Mouse (Mus musculus): ENCODE data around the gene Tbc1d21.

Tbc1d21 gene

DNA sequence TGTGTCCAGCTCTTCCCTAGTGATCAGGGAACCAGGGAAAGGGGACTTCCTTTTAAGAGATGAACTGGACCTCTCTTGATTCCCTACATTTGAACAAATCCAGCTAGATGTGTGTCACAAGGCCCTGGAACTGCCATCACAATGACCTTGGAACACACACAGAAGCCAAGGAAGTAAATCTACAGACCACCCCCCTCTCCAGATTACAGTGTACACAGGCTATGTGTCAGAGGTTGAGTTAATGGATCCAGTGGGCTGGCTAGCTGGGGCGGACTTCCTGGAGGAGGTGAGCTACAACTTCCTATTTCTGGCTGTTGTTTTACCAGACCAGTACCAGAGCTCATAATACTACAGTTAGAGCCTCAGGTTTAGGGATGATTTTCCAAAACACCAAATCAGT, at the start of gene Tbc1d21:
Tbc1d21 (minus strand) TSS at position 101 of the 400 bp plus-strand sequence.
- no peak for DNase-seq (ENCODE audit: low read depth, low spot score)

DNA sequence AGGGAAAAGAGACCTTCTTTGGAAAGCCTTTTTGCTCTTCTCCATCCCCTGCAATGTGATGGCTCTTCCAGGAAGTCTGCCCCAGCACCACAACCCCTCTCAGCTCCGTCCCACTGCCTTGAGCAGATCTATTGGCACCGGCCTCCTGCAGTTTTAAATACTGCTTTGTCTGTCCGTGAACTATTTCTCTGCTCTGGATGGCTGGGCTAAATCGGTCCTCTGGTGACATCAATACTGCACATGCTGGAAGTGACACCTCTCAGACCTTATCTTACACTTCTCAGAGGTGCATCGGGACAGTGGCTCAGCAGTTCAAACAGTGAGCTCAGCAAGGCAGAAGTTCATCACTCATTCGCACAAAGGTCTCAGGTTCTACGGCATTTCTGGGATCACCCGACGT, 41.3 kb upstream of the Tbc1d21 start:
- DNase-seq (ENCODE audit: low read depth, low spot score): no peak

DNA sequence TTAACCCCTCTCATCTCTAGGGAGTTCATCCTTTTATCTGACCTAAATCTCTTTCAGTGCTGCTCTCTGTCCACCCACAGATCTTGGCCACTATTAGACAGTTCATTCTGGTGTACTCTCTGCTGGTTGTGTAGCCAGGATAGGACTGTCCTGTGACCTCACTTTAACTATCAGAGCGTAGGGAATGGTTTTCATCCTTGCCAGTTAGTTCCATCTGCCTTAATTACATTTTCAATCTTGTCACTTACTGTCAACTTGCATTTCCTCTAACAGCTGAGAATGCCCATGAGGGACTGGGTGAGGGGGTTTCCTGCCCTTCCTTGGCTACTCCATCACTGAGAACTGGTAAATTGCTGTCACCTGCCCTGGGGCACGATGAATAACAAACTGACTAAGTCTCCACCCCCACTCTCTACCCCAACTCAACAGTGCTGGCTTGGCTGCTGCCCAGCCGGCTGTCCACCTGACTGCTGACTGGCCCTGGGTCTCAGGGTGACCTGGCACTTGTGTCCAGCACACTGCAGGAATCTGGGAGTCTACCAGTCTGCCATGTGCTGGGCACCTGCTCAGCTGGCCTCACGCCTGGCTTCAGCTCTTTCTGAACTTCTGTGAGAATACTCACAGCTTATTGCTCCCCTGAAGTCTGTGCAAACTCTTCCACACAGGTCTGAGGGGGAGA, 39.9 kb upstream of the Tbc1d21 start:
- no peak for DNase-seq (ENCODE audit: low read depth, low spot score)

DNA sequence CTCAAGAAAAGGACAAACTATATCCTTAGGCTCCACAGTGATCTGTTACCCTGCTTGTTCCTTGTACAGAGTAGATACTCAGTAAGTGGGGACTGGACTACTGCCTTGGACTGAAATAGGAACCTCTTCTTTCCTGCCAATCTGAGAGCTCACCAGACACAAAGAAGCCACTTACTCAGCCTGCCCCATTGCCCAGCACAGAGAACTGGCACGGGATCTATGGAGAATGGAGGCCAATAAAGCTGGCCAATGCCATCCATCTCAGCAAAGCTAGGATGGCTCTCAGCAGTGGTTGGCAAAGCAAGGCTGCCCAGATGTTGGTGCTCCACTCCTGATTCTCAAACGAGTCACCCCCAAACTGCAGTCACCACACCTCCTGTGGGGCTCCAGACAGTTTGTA, 39.0 kb upstream of the Tbc1d21 start:
- DNase-seq (ENCODE audit: low read depth, low spot score): no peak

DNA sequence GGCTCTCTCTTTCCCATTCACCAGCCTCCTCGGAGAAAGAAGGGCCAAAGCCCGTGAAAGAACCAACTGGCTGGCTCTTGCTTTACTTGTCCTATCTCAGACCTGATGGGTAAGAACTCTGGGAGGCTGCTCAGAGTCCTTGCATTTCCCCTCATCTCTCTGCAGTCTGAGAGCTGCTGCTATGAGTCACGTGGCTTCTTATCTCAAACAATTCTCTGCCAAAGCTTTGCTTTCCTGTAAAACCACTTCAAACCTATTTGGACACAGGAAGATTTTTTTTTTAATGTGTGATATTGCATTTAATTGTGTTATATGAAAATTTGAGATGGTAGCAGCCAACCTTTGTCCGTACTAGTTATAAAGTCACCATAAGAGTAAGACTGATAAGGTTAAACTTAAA, 34.2 kb upstream of the Tbc1d21 start:
- DNase-seq (ENCODE audit: low read depth, low spot score): no peak

DNA sequence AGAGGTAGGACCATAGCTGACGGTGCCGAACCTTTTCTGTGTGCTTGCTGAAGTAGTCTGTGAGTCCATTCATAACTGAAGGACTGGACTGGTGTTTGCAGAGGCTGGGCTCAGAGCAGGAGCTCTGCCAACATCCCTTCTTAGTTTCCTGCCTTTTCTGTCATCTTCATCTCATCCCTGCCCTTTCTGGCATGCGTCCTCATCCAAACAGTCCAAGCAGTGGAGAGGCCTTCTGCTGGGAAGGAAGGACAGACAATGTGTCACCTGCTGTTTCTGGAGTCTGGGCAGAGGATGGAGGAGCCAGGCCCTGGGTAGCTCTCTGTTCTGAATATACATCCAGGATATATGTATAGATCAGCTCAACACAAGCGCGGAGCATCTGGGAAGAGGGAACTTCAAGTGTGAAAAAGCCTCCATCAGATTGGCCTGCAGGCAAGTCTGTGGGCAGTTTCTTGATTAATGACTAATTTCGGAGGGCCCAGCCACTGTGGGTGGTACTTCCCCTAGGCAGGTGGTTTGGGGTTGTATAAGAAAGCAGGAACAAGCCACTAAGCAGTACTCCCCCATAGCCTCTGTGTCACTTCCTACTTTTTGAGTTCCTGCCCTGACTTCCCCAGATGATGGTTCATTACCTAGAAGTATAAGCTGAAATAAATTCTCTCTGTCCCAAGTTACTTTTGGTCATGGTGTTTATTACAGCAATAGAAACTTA, 31.3 kb upstream of the Tbc1d21 start:
- DNase-seq (ENCODE audit: low read depth, low spot score): no peak

DNA sequence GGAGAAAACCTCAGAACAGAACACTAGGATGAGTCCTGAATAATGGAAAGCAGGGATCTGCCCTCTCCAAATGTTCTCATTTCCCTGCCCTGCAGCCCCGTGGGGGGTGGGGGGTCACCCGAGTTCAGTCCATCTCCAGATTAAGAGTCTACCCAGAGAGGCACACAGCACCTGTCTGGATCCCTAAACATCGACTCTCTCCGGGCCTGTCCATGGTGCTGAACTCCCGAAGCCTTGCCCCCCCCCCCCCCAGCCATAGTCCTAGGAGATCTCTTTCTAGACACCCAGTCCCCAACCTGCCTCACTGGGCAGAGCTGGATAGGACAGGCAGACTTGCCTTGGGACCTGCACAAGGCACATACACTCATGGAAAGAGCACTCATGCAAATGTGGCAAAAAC, 29.4 kb upstream of the Tbc1d21 start:
- no peak for DNase-seq (ENCODE audit: low read depth, low spot score)

DNA sequence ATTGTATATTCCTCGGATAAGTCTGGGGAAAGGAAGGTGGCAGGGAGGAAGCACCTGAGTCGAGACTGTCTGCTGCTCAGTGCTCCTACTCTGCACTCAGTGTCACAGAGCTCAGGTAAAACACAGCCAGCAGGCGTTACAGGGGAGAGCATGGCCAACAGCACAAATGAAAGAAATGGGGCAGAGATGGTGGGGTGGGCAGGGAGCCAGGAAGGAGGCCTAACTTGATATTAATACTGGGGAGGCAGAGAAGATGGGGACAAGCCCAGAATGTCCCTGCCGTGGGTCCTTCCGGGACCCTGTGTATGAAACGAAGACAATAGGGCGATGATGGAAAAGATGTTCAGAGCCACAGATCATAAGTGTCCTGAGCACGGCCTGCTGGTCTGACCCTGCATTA, 24.4 kb upstream of the Tbc1d21 start:
- no peak for DNase-seq (ENCODE audit: low read depth, low spot score)

DNA sequence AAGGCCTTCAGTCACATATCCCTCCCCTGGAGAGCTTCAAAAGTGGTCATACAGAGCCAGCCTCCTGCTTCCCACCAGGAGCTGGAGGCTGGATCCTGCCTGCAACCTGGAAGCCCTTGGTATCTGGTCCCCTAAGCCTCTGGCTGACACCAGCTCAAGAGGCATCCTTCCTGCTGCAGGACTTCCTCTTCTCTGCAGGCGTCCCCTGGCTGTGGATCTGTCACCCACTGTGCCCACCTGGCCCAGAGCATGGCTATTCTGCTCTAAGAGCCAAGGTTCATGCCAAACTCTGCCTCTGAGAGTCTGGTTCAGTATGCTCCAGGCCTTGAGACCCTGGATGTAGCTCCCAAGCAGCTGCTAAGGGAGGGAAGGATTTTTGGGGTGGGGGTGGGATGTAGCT, 23.6 kb upstream of the Tbc1d21 start:
- DNase-seq (ENCODE audit: low read depth, low spot score): no peak

DNA sequence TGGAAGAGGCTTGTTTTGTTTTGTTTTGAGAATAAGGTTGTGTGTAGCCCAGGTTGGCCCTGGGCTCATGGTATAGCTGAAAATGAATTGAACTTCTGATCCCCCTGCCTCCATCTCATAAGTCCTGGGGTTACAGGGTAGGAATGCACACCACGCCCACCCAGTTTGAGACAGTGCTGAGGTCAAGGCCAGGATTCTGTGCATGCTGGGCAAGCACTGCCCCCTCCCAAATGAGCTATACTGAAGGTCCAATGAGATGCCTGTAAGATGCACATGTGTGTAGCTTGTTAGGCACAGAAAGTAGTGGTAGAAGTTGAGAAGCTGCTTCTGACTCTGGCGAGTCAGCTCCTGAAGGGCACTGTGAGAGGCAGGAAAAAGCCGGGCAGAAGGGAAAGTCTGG, 18.1 kb upstream of the Tbc1d21 start:
- no peak for DNase-seq (ENCODE audit: low read depth, low spot score)

DNA sequence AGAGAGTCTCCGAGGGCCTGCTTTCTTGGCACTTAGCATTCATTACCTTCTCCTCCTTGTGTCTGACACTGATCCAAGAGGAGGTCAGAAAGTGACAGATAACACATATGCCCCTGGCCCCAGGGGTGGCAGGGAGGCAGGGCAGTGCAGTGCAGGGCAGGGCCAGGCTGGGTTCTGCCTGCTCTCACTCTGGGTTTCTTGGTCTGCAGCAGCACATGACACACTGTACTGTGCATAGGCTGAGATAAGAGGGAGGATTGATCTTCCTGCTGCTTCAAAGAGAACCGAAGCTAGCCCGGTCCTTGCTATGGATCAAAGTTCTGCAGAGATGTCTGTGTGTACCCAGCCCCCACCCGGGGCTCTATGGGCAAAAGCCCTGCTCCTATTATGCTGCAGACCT, 8.6 kb upstream of the Tbc1d21 start:
- no peak for DNase-seq (ENCODE audit: low read depth, low spot score)

DNA sequence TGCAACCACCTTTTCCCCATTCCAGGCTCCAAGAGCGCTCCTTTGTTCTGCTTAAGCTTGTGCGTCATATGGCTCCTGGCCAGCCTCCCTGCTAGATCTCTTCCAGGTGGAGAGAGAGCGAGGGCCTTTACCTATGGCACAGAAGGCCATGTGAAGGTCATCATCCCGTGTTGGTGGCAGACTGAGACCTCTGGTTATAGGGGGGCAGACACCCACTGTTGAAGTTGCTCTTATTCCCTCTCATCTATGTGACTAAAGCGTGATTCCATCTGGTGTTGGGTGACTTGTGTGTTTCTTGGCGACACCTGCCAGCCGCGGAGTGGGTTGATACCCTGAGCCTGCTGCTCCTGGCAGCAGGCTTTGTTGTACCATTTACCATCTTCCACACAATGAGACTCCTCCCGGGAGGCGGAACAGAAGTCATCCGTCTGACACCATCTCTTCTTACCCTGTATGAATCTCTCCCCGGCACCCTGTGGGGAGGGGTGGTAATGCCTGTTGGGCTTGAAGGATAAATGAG, 3.7 kb upstream of the Tbc1d21 start:
- no peak for DNase-seq (ENCODE audit: low read depth, low spot score)

DNA sequence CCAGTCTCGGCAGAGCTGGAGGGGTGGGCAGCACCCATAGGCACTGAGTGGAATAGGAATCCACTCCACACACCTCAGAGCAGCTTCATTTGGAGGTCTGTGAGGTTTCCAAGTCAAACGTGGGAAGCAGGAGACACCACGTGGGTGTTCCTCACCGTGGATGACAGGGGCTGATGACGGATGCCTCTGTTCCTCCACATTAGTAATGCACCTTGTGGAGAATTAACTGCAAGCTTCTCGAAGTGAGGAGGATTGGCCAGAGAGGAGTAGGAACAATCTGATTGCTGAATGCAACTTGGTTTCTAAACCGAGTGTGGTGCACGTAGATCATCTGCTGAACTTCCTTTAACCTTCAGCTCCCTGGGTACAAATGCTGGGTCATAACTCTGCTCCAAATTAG, 1.7 kb upstream of the Tbc1d21 start:
- DNase-seq (ENCODE audit: low read depth, low spot score): no peak

DNA sequence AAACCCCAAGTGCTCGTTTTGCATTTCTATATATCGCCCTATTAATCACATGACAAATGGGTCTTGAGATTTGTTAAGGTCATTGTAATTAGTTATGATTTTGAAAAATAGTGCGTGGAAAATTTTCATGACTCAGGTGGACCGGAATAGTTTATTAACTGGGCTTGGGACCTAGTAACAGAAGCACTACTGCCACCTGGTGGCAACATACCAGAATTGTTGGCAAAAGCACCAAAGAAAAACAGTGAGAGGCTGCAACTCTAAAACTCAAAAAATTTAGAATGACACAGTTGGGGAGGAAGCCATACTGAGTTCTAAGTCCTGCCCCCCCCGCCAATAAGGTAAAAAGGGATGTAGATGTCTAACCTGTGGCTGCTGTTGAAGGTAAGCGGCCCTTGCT, 611 bp downstream of the Tbc1d21 start:
- DNase-seq (ENCODE audit: low read depth, low spot score): peak; percentile 19

DNA sequence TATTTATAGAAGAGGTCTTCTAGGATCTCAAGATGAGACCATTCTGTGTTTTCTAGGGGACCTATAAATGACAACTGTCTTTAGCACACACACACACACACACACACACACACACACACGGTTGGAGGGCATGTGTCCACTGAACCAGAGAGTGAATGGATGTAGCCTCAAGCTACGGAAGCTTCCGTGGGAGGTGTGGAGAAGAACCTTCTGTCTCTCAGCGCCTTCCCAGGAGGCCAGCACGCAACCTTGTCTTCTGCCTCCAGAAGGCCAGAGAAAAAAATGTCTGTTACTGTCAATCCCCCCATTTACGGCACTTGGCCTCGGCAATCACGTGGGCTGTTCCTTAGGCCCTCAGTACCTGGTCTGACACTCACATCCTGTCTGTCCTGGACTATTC, 5.9 kb downstream of the Tbc1d21 start:
- DNase-seq (ENCODE audit: low read depth, low spot score): no peak

DNA sequence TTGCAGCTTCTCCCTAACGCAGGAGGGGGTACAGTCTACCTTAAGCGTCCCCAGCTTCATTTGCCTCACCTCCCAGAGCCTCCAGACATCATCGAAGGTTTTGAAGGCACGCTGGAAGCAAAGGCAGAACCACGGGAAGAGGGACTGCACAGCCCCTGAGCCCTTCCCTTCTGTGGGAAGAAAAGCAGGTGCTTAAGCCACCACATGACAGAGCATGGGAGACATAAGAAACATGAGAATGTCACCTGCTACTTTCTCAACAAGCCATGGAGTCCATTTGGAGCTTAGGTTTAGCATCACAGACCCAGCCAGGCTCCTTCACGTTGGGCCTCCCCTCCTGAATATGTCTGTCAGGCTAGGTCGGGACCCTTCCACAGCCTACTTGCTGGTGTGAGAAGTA, 8.3 kb downstream of the Tbc1d21 start:
- DNase-seq (ENCODE audit: low read depth, low spot score): no peak

DNA sequence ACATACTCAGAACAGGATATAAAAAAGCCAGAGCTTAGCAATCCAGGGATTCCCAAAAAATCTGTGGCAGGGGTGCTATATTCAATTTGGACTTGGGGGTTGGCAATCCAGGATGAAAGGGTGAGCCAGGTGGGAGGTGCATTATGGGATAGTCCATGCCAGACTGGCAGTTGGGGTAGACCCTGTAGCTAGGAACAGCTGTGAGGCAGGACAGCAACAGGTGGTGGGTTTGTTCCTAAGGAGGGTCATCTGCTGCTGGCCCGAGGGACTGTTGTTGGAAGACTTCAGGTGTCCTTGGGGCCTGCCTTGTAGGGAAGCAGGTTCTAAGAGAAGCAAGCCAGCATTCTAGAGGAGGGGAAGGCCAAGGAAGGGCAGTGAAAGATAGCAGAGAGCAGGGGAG, 8.9 kb downstream of the Tbc1d21 start:
- DNase-seq (ENCODE audit: low read depth, low spot score): no peak

DNA sequence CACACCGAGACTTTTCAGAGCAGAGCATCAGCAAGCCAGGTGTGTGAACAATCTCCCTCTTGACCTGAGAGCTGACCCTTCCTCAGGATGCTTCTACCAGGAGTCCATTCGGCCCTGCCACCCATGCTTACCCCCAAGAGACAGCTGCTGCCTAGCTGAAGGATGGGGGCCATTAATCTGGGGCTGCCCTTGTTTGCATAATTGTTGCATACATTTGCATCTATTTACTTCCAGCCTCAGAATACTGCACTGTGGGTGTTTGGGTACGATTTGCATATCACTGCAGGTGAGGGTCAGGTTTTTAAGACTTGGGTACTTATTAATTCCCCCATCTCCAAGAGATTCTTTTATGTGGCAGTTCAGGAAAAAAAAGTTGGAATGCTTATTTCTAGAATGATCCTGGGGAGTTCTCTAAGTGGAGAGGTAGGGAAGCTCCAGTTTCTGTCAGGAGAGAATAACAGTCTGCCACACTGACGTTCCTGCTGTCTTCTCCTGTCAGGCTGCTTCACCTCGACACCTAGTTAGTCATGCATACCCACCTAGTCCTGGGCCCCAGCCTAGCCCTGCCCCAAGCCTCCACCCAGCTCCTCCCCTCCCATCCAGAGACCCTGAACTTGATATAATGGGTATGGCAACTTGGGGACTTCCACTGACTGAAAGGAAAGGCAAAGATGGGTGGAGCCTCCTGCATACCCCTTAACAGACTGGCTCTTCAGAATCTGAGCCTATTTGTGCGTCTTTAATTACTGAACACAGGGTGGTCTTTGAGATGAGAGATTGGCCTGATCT, 14.8 kb downstream of the Tbc1d21 start:
- no peak for DNase-seq (ENCODE audit: low read depth, low spot score)

DNA sequence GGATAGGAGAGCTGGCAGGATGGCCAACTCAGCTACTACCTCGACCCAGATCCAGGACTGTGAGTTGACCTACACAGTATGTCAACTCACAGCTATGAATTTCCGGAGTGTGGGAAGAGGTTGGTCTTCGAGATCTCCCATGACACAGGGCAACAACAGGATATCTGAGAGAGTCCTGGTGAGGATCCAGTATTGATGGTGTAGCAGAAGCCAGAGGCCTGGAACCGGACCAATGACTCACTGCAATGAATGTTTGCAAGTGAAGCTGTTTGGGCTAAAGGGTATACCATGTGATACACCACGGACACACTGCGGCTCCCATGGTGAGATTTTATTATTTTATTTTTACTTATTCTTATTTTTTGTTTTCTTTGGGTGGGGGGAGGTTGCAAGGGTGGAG, 15.6 kb downstream of the Tbc1d21 start:
- DNase-seq (ENCODE audit: low read depth, low spot score): no peak

DNA sequence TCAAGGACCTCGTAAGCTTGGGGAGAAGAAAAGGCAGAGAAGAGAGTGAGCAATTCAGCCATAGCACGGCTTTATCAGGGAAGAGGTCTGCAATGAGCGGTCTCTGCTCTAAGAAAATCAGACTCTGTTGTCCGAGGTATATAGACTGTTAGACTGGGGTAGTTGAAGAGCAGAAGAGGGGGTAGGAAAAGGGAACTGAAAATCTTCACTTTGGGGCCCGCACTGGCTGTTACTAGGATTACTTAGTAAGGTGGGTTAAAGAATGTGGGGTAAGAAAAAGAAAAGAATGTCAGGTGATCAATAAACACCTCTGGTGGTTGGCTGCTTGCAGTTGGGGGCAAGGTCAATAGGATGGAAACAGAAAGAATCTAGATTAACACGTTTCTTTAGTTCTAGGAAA, 17.0 kb downstream of the Tbc1d21 start:
- DNase-seq (ENCODE audit: low read depth, low spot score): no peak

DNA sequence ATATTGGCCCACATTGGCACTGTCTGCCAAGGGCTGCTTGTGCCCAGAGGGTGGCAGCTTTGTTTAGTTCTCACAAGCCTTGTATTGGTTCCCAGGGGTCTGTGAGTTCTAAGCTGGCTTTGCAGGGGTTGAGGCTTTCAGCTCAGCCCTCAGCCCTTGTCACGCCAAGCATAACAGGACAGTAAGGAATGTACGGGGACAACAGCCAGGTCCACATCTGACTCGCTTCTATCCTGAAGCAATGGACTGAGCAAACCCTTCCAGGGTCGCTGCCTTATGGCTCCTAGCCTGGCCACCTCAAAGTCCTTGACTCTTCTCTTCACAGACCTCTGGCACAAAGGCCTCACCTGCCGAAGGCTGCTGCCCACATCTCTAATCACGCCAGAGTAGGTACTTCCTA, 22.5 kb downstream of the Tbc1d21 start:
- no peak for DNase-seq (ENCODE audit: low read depth, low spot score)

DNA sequence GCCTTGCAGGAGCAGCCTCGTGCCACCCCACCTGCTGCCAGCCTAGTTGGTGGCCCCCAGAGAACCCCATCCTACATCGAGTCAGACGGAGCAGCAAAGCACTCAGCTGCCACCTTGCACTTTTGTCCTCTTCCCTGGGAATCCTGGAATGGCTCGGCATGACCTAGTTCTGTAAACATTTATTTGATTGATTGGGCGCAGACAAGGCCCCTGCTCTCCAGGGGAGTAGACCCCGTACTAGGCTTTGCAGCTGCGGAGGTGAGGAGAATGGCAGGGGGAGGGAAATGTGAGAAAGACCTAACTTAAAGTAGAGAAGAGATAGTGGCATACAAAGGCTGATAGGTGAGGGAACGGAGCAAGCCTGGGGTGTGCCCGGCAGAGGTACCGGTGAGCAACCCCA, 23.8 kb downstream of the Tbc1d21 start:
- peak; percentile 38 for DNase-seq (ENCODE audit: low read depth, low spot score)

DNA sequence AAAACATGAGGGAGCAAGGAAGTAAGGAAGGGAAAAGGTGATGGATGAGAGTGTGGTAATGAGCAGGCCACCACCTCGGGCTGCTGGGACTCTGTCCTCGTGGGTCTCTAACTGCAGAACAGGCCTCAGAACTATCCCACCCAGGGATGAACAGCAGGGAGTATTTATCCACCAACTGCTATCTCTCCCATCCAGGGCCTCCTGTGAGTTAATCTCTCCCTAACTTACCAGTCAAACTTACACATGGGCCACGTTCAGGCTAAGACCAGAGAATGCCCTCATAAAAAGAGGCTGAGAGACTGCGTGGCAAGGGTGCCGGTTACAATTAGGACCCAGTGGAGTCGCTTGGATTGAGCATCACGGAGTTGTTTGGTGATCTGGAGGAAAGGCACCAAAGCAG, 24.3 kb downstream of the Tbc1d21 start:
- no peak for DNase-seq (ENCODE audit: low read depth, low spot score)

Data from embryo, embryonic 11.5 days (tissue).